Mouse (Mus musculus) myocyte (in vitro differentiated cells): ENCODE data around the gene Slc39a11. TPM values are rescaled to one million over a fixed set of nuclear protein-coding genes. Genes with fewer than 3 reads are reported as not detected.
A peak's percentile ranks its signal among the peaks of the same experiment; 100 is the strongest.

ENCODE experiments used
- H3K27me3 ChIP-seq: one replicate; pipeline ENCODE4 v1.6.1; 2011; ENCODE audit not compliant: control insufficient read depth, insufficient read depth, insufficient read length
- H3K36me3 ChIP-seq: one replicate; pipeline ENCODE4 v1.6.1; 2011; ENCODE audit not compliant: control insufficient read depth, insufficient read depth
- H3K4me2 ChIP-seq: one replicate; pipeline ENCODE4 v1.6.1; 2011; ENCODE audit warnings: low read depth, control low read depth
- H3K4me3 ChIP-seq: one replicate; pipeline ENCODE4 v1.5.1; 2011; ENCODE audit warnings: mild to moderate bottlenecking, control low read depth, moderate library complexity
- H3K79me2 ChIP-seq: one replicate; pipeline ENCODE4 v1.6.1; 2011; ENCODE audit not compliant: control insufficient read depth, insufficient read depth
- H3ac ChIP-seq: one replicate; pipeline ENCODE4 v1.6.1; 2011; ENCODE audit not compliant: control insufficient read depth, insufficient read length
- CEBPB ChIP-seq: IDR thresholded peaks from 2 replicates; pipeline ENCODE4 v1.6.1; 2011; ENCODE audit warnings: mild to moderate bottlenecking, moderate library complexity; ENCODE audit not compliant: poor library complexity, insufficient read depth, severe bottlenecking
- E2F4 ChIP-seq: IDR thresholded peaks from one replicate; pipeline ENCODE4 v1.6.1; 2011; ENCODE audit warnings: mild to moderate bottlenecking, control low read depth, moderate library complexity; ENCODE audit not compliant: insufficient read depth
- MAX ChIP-seq: IDR thresholded peaks from one replicate; pipeline ENCODE4 v1.6.1; 2011; ENCODE audit warnings: low read depth, mild to moderate bottlenecking, control low read depth
- MYOD1 ChIP-seq, 3 experiments: IDR thresholded peaks; one replicate each; pipeline ENCODE4 v1.6.1; 2011; ENCODE audit warnings: control low read depth in 2 of 3, low read depth in 2 of 3, mild to moderate bottlenecking in 2 of 3, moderate library complexity in 1 of 3; ENCODE audit not compliant: insufficient read length in 2 of 3, control insufficient read depth in 1 of 3
- MYOG ChIP-seq, 3 experiments: IDR thresholded peaks; one replicate each; pipeline ENCODE4 v1.6.1; 2011; ENCODE audit warnings: control low read depth in 2 of 3, low read depth in 2 of 3, mild to moderate bottlenecking in 2 of 3; ENCODE audit not compliant: insufficient read length in 2 of 3, control insufficient read depth in 1 of 3, insufficient read depth in 1 of 3
- POLR2A ChIP-seq: IDR thresholded peaks from one replicate; pipeline ENCODE4 v1.6.1; 2011; ENCODE audit warnings: low read depth, mild to moderate bottlenecking, control low read depth, moderate library complexity; ENCODE audit not compliant: insufficient read length
- POLR2AphosphoS2 ChIP-seq: IDR thresholded peaks from one replicate; pipeline ENCODE4 v1.6.1; 2011; ENCODE audit warnings: low read depth, control low read depth; ENCODE audit not compliant: insufficient read length
- REST ChIP-seq: IDR thresholded peaks from one replicate; pipeline ENCODE4 v1.6.1; 2011; ENCODE audit warnings: mild to moderate bottlenecking, control low read depth, moderate library complexity; ENCODE audit not compliant: insufficient read depth, insufficient read length
- SRF ChIP-seq: IDR thresholded peaks from one replicate; pipeline ENCODE4 v1.6.1; 2011; ENCODE audit warnings: low read depth; ENCODE audit not compliant: control insufficient read depth, insufficient read length
- TCF12 ChIP-seq: IDR thresholded peaks from one replicate; pipeline ENCODE4 v1.6.1; 2011; ENCODE audit warnings: mild to moderate bottlenecking, control low read depth; ENCODE audit not compliant: poor library complexity, insufficient read depth, severe bottlenecking
- TCF3 ChIP-seq: IDR thresholded peaks from one replicate; pipeline ENCODE4 v1.6.1; 2011; ENCODE audit warnings: low read depth, control low read depth; ENCODE audit not compliant: insufficient read length
- USF1 ChIP-seq: IDR thresholded peaks from one replicate; pipeline ENCODE4 v1.6.1; 2011; ENCODE audit warnings: low read depth, mild to moderate bottlenecking, control low read depth, moderate library complexity
- polyA plus RNA-seq: library from polyadenylated mRNA; unstranded; fragments of >200 nt; fragmentation: generic; extraction: Trizol; gene quantifications from one replicate; pipeline ENCODE4 v1.2.1, GENCODE M21; 2012; ENCODE audit warnings: missing spikeins

Gene Slc39a11
- polyA plus RNA-seq, 1 experiment: 15.7 TPM

- H3K36me3 ChIP-seq: peaks cover 9% of the 10 kb centered on the region
- peaks cover 3% of the 10 kb centered on the region for H3K79me2 ChIP-seq
- H3K27me3 ChIP-seq: no peaks in the 10 kb centered on the region
- H3K4me2 ChIP-seq: no peak overlapping the region
- H3ac ChIP-seq: no peak overlapping the region
- TF ChIP-seq POLR2A: no peak
- no peak for TF ChIP-seq MYOG (IDR thresholded peaks at IDR 0.05; ENCODE audit: control insufficient read depth in 1 of 3, insufficient read depth in 1 of 3, insufficient read length in 2 of 3, low read depth in 2 of 3)
- TF ChIP-seq MAX: no peak
- no peak for TF ChIP-seq MYOD1 (IDR thresholded peaks at IDR 0.05; ENCODE audit: control insufficient read depth in 1 of 3, insufficient read length in 2 of 3, low read depth in 2 of 3)
- no peak for TF ChIP-seq POLR2AphosphoS2
- TF ChIP-seq SRF: no peak
- no peak for TF ChIP-seq REST
- TF ChIP-seq USF1: no peak
- TF ChIP-seq TCF12: no peak
- TF ChIP-seq E2F4: no peak
- TF ChIP-seq CEBPB: no peak
- no peak for TF ChIP-seq TCF3
- no peak overlapping the region for H3K4me3 ChIP-seq
Observed at GRCm38 (mm10) chr11:113691318-113691717, 41.4 kb upstream of the Slc39a11 start.

- no peak overlapping the region for H3K4me2 ChIP-seq
- H3K27me3 ChIP-seq: no peaks in the 10 kb centered on the region
- H3ac ChIP-seq: no peak overlapping the region
- no peak overlapping the region for H3K4me3 ChIP-seq
- no peak for TF ChIP-seq MYOG (IDR thresholded peaks at IDR 0.05; ENCODE audit: control insufficient read depth in 1 of 3, insufficient read depth in 1 of 3, insufficient read length in 2 of 3, low read depth in 2 of 3)
- TF ChIP-seq MAX: no peak
- TF ChIP-seq MYOD1 (IDR thresholded peaks at IDR 0.05; ENCODE audit: control insufficient read depth in 1 of 3, insufficient read length in 2 of 3, low read depth in 2 of 3): no peak
- no peak for TF ChIP-seq TCF3
- TF ChIP-seq SRF: no peak
- no peak for TF ChIP-seq REST
- TF ChIP-seq TCF12: no peak
- no peak for TF ChIP-seq POLR2AphosphoS2
- TF ChIP-seq CEBPB: no peak
- no peak for TF ChIP-seq E2F4
- no peak for TF ChIP-seq POLR2A
- no peak for TF ChIP-seq USF1
- peaks cover 9% of the 10 kb centered on the region for H3K36me3 ChIP-seq
- H3K79me2 ChIP-seq: peaks cover 12% of the 10 kb centered on the region
Observed at GRCm38 (mm10) chr11:113690506-113690905, 40.6 kb upstream of the Slc39a11 start.

DNA sequence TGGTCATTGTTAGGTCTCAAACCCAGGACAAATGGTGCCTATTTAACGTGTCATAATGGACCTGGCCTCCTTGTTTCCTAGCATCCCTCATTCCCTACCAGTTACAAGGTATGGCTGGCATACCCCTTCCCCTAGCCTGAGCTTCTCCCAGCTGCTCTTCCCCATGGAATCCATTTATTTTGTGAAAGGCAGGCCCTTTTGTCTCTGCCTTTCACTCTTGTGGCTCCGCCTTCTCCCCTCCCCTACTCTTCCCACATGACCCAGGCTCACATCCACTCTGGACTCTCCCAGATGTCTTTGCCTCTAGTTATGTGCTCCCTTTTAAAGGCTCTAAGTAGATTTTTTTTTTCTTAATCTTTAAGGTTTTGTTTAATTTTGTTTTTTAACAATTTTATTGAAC, 37.2 kb upstream of the Slc39a11 start:
- H3K4me2 ChIP-seq: no peak overlapping the region
- no peaks in the 10 kb centered on the region for H3K27me3 ChIP-seq
- peaks cover 9% of the 10 kb centered on the region for H3K36me3 ChIP-seq
- no peak overlapping the region for H3K4me3 ChIP-seq
- no peak overlapping the region for H3ac ChIP-seq
- no peak for TF ChIP-seq REST
- no peak for TF ChIP-seq MYOD1 (IDR thresholded peaks at IDR 0.05; ENCODE audit: control insufficient read depth in 1 of 3, insufficient read length in 2 of 3, low read depth in 2 of 3)
- no peak for TF ChIP-seq USF1
- TF ChIP-seq SRF: no peak
- TF ChIP-seq E2F4: no peak
- no peak for TF ChIP-seq POLR2A
- no peak for TF ChIP-seq TCF3
- TF ChIP-seq TCF12: no peak
- no peak for TF ChIP-seq MAX
- TF ChIP-seq MYOG (IDR thresholded peaks at IDR 0.05; ENCODE audit: control insufficient read depth in 1 of 3, insufficient read depth in 1 of 3, insufficient read length in 2 of 3, low read depth in 2 of 3): no peak
- no peak for TF ChIP-seq CEBPB
- TF ChIP-seq POLR2AphosphoS2: no peak
- peaks cover 37% of the 10 kb centered on the region for H3K79me2 ChIP-seq

GRCm38 (mm10) chr11:113684707-113685426, 35.0 kb upstream of the Slc39a11 start:
- TF ChIP-seq POLR2AphosphoS2 (no peak), POLR2A (no peak), MYOG (IDR thresholded peaks at IDR 0.05; ENCODE audit: control insufficient read depth in 1 of 3, insufficient read depth in 1 of 3, insufficient read length in 2 of 3, low read depth in 2 of 3) (peak in 1 of 3 experiments; percentile 18), USF1 (no peak), MYOD1 (IDR thresholded peaks at IDR 0.05; ENCODE audit: control insufficient read depth in 1 of 3, insufficient read length in 2 of 3, low read depth in 2 of 3) (peak in 1 of 3 experiments; percentile 6), TCF12 (no peak)
- Histone ChIP-seq H3K4me3 (peak overlapping the region; percentile 83), H3K4me2 (peak overlapping the region; percentile 90), H3K79me2 (peaks cover 58% of the 10 kb centered on the region), H3K27me3 (no peaks in the 10 kb centered on the region), H3ac (peak overlapping the region; percentile 93), H3K36me3 (peaks cover 9% of the 10 kb centered on the region)
